Mouse (Mus musculus) naive thymus-derived CD4-positive, alpha-beta T cell, adult 2 months (primary cell): ENCODE data around the gene Olfr1357.

Source experiments
- DNase-seq: peaks from one replicate; pipeline ENCODE4 v3.0.0-alpha.2; 2011; ENCODE audit warnings: low read depth

Gene Olfr1357

GRCm38 (mm10) chr10:78581121-78581520 is 36.8 kb downstream of the Olfr1357 start:
- no peak for DNase-seq

- DNase-seq, result peak; percentile 33
These were observed 39.7 kb downstream of the Olfr1357 start for GRCm38 (mm10) chr10:78578204-78578603.

GRCm38 (mm10) chr10:78576435-78577184 is 41.3 kb downstream of the Olfr1357 start:
- no peak for DNase-seq

GRCm38 (mm10) chr10:78575690-78576089 is 42.2 kb downstream of the Olfr1357 start:
- no peak for DNase-seq

GRCm38 (mm10) chr10:78575105-78575632 is 42.7 kb downstream of the Olfr1357 start:
- no peak for DNase-seq

GRCm38 (mm10) chr10:78574250-78575104 is 43.4 kb downstream of the Olfr1357 start, which contains the start of gene Ilvbl:
Gene Ilvbl (plus strand): TSS chr10:78574346.
- DNase-seq, result peak; percentile 99

- no peak for DNase-seq
These were observed 44.6 kb downstream of the Olfr1357 start for GRCm38 (mm10) chr10:78573226-78573625.

- DNase-seq, result no peak
These were observed 47.0 kb downstream of the Olfr1357 start for GRCm38 (mm10) chr10:78570897-78571296.

- no peak for DNase-seq
These were observed 47.5 kb downstream of the Olfr1357 start for GRCm38 (mm10) chr10:78570416-78570815.

- no peak for DNase-seq
These were observed 48.2 kb downstream of the Olfr1357 start for GRCm38 (mm10) chr10:78569686-78570085.

- no peak for DNase-seq
These were observed 48.7 kb downstream of the Olfr1357 start for GRCm38 (mm10) chr10:78569191-78569590.

- DNase-seq, result no peak
These were observed 52.8 kb downstream of the Olfr1357 start for GRCm38 (mm10) chr10:78565070-78565469.
